Mouse (Mus musculus) small intestine, adult 2 months (tissue): ENCODE results near the gene Tgm1.

Experiments
- CTCF ChIP-seq: fragments of 200-500 bp; IDR thresholded peaks from 2 replicates; pipeline ENCODE4 v1.5.1; 2012; ENCODE audit warnings: low read depth, mild to moderate bottlenecking, control low read depth, inconsistent platforms, low read length, moderate library complexity, mixed read lengths; ENCODE audit not compliant: insufficient replicate concordance, insufficient read length; ENCODE audit errors: extremely low read depth
- POLR2A ChIP-seq: fragments of 200-500 bp; IDR thresholded peaks from 2 replicates; pipeline ENCODE4 v1.6.1; 2012; ENCODE audit warnings: low read depth, mild to moderate bottlenecking, control low read depth, inconsistent platforms, low read length, moderate library complexity

DNA sequence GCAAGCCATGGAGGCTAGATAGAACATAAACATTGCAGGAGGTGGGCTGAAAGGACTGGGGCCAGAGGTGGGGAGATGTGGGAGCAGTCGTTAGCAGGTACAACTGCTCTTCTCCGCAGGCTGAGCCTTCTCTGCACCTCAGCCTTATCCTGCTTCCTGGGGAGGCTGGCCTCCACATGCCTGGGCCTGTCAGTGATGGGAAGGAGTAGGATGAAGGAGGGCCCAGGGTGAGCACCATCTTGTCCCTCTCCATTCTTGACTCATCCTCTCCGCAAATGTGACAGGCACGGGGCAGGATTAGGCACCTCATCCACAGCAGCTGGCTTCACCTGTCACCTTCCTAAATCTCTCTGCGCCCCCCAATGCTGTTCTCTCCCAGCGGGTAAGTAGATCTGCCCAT lies 47.4 kb upstream of the Tgm1 start, which contains the start of gene Ltb4r2:
- TF ChIP-seq POLR2A (no peak), CTCF (no peak)
